Mouse (Mus musculus): ENCODE data around the gene Snapc3. TPM values are rescaled to one million over a fixed set of nuclear protein-coding genes. Genes with fewer than 3 reads are reported as not detected.
"Not testable (repeated sequence)": the region's sequence is repeated elsewhere in the genome, so short reads cannot be mapped to it uniquely, and the experiment has no call there.

Snapc3 gene
- total and polyA plus RNA-seq, 3 experiments, result 12.0 to 15.7 (median 15.5) TPM

DNA sequence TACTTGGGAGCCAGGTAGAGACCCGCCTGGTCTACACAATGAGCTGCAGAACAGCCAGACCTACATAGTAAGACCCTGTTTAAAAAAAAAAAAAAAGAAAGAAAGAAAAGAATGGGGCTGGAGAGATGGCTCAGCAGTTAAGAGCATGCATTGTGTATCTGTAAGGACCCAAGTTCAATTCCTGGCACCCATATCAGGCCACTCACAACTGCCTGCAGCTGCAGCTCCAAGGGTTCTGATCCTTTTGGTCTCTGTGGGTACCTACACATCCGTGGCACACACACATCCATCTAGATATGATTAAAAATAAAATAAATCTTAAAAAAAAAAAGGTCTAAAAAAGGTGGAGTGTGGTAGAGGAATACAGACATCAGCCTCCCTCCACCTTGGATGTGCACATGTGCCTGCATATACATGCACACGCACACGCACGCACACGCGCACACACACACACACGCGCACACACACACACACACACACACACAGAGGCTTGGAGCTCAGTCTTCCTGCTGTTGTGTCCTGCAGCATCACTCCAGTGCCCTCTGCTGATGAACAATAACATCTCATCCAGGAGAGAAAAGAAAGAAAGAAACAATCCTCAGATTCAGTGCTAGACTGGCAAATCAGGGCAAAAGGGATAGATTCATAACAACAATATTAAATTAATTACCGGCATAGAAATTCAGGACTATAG, 97.6 kb downstream of the Snapc3 start:
- H3K27ac ChIP-seq, result no peak overlapping the region
- intact Hi-C loops (cut with DNase I), result no loop called here
- no peaks in the 10 kb centered on the region for H3K79me2 ChIP-seq (replicated peaks; ENCODE audit: control insufficient read depth, insufficient read depth, low read length)
- H3K4me3 ChIP-seq, result no peak overlapping the region
- no peak overlapping the region for H3K9ac ChIP-seq (ENCODE audit: low read depth, low read length)
- no peaks in the 10 kb centered on the region for H3K4me1 ChIP-seq (ENCODE audit: control insufficient read depth, insufficient read depth, low read length)
- no peaks in the 10 kb centered on the region for H3K27me3 ChIP-seq (ENCODE audit: control insufficient read depth, insufficient read depth, low read length)
- H3K36me3 ChIP-seq (ENCODE audit: control insufficient read depth, insufficient read depth, low read length), result no peaks in the 10 kb centered on the region
- no peak for DNase-seq
- TF ChIP-seq CTCF (IDR thresholded peaks at IDR 0.05) (0 out of 2 replicates have a peak, but pooled peaks have one; percentile 17), EP300 (IDR thresholded peaks at IDR 0.05; ENCODE audit: insufficient read depth, low read depth, low read length) (no peak)
- 76% methylated on average over 10 of the region's 10 CpGs for WGBS

DNA sequence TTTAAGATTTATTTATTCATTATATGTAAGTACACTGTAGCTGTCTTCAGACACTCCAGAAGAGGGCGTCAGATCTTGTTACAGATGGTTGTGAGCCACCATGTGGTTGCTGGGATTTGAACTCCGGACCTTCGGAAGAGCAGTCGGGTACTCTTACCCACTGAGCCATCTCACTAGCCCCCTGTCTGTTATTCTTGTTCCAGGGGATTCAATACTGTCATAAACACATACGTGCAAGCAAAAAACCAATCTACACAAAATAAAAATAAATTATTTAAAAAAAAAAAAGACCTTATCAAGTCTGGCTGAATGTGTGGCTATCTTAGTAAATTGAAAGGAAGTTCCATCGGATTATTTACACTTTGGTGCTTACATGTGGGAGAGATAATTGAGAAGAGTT, 98.6 kb downstream of the Snapc3 start:
- H3K27me3 ChIP-seq (ENCODE audit: control insufficient read depth, insufficient read depth, low read length); H3K9ac ChIP-seq (ENCODE audit: low read depth, low read length); H3K36me3 ChIP-seq (ENCODE audit: control insufficient read depth, insufficient read depth, low read length); H3K4me1 ChIP-seq (ENCODE audit: control insufficient read depth, insufficient read depth, low read length); DNase-seq; H3K79me2 ChIP-seq (replicated peaks; ENCODE audit: control insufficient read depth, insufficient read depth, low read length); H3K4me3 ChIP-seq; H3K27ac ChIP-seq; intact Hi-C loops (cut with DNase I): not testable (repeated sequence)
- 88% methylated on average over 5 of the region's 6 CpGs for WGBS

Other genes starting within 250 kb of the Snapc3 start
- 10 to 100 TPM; 16.2 to 21.9 TPM for gene Ttc39b, start 93.5 kb upstream of the Snapc3 start, total RNA-seq (2021)
- 3.8 and 7.4 TPM in 2 replicates for gene Ttc39b, start 93.5 kb upstream of the Snapc3 start, polyA plus RNA-seq (2012; rRNA removed)
- 10 to 100 TPM; 17.1 to 18.1 TPM for gene Psip1, start 68.7 kb downstream of the Snapc3 start, total RNA-seq (2021)
- gene Psip1, start 68.7 kb downstream of the Snapc3 start, polyA plus RNA-seq (2012; rRNA removed), result 8.2 and 8.6 TPM in 2 replicates
- gene Ccdc171, start 107.8 kb downstream of the Snapc3 start, total RNA-seq (2021), result 1 to 10 TPM in 1 of 2 experiments, under 1 TPM in 1; 0.94 to 1.2 TPM
- 0.45 and 0.59 TPM in 2 replicates for gene Ccdc171, start 107.8 kb downstream of the Snapc3 start, polyA plus RNA-seq (2012; rRNA removed)